Mouse (Mus musculus): ENCODE measurements around the gene Tmem182. TPM values are rescaled to one million over a fixed set of nuclear protein-coding genes. Genes with fewer than 3 reads are reported as not detected.

Tmem182 gene
- polyA plus RNA-seq, 2 experiments from 2014 or later, result not detected

DNA sequence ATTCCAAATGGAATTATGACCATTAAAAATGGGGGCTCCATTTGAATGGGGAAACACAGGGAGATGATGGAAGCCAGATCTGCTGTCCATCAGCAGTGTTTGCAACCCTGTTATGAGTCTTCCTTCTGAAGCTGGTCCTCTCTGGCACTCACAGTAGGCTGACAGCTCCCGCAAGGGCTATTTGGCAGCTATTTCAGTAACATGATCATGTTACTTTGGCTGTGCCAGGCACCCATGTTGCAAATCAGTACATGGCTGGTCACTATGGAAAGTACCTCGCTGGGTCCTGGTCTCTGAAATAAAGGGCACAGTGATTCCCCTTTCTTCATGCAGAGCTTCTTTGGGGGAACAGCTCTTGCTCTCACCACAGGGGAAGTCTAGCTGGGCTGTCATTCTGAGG is 62.2 kb downstream of the Tmem182 start:
- no peak for ATAC-seq

DNA sequence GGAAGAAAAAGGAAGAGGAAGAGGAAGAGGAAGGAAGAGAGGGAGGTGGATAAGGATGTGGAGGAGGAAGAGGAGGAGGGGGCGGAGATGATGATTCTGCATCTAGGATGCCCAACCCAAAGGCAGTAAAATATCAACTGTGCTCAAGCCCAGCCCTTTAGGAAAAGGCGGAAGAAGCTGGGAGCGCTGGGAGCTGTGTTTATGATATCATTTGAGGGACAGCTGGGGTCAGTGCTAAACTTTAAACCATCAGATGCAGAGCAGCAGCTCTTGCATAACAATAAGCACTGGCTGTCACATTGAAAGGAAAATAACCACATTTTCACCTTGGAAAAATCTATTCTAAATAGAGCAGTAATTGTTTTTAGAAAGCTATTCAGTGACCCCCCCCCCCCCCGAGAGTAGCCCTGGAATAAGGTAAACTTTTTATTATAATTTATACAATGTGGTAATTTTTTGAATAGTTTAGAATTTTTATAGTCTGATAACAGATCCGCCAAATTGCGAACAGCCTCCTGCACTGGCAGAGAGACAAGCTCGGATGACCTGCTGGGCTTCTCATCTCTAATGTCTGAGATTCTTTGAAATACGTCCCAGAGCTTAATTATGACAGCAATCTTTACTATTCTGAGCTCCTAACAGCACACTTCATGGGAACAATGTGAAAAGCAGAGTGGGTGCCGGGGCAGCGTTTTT is 68.5 kb downstream of the Tmem182 start:
- ATAC-seq, result no peak

GRCm38 (mm10) chr1:40874456-40875375 is 69.3 kb downstream of the Tmem182 start:
- ATAC-seq, result no peak

DNA sequence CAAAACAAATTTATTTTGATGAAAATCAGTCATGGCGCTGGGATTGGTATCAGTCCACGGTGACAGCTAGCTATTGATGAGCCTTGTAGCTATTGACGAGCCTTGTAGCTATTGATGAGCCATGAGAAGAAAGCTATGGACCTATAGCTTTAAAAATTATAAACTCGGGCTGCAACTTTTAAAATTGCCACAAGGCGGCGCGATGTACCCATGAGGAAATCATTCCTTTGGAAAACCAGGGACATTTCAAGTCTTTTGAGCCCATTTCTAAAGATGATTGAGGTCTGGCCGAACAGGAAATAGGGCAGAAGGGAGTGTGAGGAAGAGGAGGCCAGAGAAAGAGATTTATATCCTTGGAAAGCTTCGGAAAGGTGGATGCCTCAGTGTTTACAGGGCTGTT is 73.7 kb downstream of the Tmem182 start:
- no peak for ATAC-seq

DNA sequence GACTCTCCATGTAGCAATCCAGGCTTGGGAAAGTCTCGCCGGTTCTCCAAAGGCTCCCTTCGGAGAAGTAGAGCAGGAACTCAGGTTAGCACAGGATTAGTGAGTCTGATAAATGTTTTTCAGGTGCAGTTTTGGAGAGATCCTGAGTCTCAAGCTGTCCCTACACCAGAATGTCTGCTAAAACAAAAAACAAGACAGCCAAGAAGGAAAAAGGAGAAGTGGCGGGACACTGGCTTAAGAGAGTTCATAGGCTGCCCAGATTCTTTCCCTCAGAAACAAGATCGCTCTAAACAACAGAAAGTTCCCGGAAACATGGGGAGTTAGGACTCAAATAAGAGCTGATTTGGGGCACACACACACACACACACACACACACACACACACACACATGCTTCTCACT is 74.1 kb downstream of the Tmem182 start:
- ATAC-seq, result no peak

DNA sequence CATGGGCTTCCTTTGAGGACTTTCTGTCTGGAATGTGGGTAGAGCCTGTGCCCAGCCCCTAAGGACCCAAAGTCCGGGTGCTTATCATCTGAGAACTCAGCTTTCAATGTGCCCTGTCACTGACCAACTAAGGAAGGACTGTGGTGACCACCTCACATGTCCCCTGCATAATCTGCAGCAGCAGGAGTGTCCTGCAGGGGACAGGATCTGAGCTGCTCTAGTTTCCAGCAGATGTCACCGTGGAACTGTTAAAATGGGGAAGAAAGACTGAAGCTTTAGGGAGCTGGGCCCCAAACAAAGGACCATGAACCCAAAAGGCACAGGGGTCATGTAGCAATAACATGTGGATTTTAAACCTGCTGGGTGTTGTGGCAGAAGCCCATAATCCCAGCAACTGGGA is 75.1 kb downstream of the Tmem182 start:
- no peak for ATAC-seq

- no peak for ATAC-seq
Measured at GRCm38 (mm10) chr1:40883856-40884255, 78.5 kb downstream of the Tmem182 start.

DNA sequence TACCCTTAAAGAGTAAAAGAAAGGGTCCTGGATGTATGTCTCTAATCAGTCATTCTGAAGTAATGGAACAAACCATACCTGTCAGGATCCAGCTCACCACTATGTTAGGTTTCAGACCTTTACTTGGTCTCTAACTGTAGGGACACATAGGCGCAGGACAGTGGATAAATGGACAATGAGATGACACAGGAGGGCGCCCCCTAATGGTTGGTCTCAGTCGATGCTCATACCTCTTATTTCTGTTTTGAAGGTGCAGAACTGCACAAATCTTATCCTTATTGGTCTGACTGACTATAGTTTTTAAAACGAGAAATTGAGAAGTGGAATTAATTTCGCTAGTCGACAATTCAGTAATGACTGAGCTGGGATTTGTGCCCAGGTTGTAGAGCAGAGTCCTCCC is 79.5 kb downstream of the Tmem182 start:
- no peak for ATAC-seq

DNA sequence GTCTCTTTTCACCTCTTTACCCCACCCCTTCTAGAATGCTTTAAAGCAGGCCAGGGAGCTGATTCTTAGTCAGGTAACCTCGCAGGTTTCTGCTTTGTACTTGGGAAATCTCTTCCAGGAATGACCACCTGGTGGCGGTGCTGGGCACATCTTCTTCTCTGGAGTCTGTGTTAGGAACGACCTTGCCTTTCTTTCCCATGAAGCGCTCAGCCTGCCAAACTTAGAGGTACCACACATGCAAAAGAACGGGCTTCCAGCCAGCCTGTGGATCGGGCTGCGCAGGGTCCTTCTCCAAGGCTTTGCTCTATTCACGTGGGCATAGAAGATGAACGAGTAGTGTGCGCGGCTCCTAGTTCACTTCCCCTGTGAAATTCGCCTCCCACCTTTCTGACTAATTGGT is 82.3 kb downstream of the Tmem182 start:
- no peak for ATAC-seq

DNA sequence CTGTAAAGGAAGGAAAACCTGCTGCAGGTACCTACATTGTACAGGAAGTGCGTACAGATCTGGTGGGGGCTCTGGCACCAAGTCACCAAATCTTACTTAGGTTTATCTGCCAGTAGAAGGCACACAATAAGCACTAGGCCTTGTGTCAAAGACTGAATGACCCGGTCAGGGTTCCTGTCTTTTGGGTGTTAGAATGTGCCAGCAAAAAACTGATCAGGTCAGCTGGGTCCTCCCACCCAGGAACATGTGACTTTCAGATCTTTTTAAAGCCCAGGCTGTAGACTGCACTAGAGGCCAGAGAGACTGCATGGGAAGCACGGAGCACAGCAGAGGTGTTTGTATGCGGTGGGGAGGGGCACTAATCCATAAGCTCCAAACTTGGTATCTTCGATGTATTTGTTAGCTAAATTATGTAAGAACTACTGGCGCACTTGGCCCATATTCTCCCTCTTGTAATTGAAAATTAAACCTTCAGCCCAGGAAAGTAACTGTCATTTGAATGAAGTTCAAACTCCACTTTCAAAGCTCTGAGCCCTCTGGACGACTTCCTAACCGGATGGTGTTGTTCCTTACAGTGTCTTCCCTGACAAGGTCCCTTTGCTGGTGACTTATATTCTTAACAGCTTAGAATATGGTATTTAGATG is 83.1 kb downstream of the Tmem182 start:
- no peak for ATAC-seq

DNA sequence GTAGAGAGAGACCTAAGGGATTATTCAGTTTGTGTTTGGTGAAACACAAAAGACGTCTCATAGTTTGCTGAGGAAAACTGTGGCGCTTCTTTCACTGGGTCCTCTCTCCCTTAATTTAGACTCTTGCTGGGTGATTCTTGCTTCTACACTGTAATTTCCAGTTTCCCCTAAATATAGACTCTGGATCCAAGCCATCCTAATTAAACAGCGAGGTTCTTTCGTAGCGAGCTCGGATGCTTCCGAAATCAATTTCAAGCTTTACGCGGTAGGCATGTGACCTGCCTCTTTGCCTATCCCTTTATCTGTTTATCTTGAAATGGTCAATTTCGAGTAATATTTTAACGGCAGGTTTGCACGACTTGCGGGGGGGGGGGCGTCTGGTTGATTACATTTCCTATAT is 84.2 kb downstream of the Tmem182 start:
- ATAC-seq, result no peak

GRCm38 (mm10) chr1:40890246-40890645 is 84.8 kb downstream of the Tmem182 start:
- no peak for ATAC-seq

GRCm38 (mm10) chr1:40903712-40904111 is 98.3 kb downstream of the Tmem182 start:
- no peak for ATAC-seq

Other genes starting within 250 kb of the Tmem182 start
- not detected for gene Slc9a4, start 225.5 kb upstream of the Tmem182 start, polyA plus RNA-seq (2017; shearing (Covaris generic))
- not detected for gene Slc9a2, start 125.0 kb upstream of the Tmem182 start, polyA plus RNA-seq (2017; shearing (Covaris generic))
- gene Mfsd9, start 14.9 kb upstream of the Tmem182 start, polyA plus RNA-seq (2017; shearing (Covaris generic)), result 1 to 10 TPM; 2.1 to 2.3 TPM

All from CD4-positive, CD25-positive, alpha-beta regulatory T cell, adult 4 months (primary cell).